Mouse (Mus musculus) yolk sac, embryonic 10.5 days (tissue): ENCODE data around the gene Hdgfl2.

ENCODE experiments used
- DNase-seq: peaks from one replicate; pipeline ENCODE4 v3.0.0-alpha.2; 2017; ENCODE audit warnings: low spot score

Hdgfl2 gene

DNA sequence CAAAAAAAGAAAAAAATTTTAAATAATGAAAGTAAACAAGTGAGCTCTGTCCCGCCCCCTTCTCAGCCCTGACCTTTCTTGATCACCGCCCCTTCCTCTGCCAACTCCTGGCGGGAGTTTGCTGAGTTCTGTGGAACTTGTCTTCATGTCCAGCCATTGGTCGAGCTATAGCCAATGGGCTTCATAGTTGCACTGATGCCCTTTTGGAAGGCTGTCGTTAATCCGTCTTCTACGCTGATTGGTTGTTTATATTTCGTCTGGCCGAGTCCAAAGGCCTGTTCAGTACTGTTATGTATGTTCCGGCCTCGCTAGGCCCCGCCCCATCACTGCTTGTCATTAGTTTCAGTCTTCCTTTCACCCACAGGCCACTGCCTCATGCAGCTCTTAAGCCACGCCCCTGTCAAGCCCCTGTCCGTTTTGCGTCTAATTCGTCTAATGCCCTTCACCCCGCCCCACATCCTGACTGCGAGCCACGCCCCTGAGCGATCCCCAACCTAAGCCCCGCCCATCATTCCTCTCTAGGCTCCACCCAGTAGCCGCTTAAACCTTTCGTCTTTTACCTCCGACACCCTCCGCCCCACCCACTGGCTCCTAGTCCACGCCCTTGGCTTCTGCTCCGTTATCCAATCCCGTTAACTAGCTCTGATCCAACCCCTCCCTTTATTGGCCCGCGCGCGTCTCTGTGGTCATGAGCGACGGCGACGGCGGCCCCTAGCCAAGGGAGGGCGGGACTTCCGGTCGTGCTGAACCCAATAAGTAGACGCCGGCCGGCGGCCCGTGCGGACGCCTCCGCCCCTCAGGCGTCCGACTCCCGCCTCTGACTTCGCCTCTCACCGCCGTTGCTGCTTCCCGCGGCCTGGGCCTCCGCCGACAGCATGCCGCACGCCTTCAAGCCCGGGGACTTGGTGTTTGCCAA, at the start of gene Hdgfl2:
Gene Hdgfl2 (plus strand): TSS at position 755 of the 916 bp plus-strand sequence.
- peak; percentile 100 for DNase-seq

DNA sequence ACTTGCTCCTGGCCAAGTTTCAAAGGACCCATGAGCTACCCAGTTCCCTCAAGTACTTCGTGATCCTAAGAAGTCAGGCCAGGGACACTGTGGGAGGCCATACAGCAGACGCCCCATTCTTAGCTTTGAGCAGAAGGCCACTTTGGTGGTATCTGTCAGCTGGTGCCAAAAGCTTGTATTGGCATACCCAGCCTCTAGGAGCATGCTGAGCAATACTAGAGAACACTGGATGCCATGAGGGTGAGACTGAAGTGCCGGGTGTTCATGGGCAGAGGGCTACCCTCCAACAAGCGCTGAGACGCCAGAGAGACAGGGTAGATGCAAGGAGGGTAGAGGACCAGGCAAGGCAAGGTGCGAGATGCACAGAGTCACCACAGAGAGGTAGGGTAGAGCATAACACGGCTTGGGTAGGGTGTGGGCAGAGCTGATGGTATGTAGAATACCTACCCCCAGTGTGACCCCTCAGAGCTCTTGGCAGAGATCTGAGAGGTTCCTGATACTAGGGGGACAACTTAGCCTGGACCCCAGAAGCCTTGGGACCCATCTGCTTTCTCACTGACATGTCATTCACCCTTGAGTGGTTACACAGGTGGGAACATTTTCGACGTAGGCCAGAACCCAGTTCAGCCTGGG, 49.1 kb upstream of the Hdgfl2 start:
- no peak for DNase-seq

DNA sequence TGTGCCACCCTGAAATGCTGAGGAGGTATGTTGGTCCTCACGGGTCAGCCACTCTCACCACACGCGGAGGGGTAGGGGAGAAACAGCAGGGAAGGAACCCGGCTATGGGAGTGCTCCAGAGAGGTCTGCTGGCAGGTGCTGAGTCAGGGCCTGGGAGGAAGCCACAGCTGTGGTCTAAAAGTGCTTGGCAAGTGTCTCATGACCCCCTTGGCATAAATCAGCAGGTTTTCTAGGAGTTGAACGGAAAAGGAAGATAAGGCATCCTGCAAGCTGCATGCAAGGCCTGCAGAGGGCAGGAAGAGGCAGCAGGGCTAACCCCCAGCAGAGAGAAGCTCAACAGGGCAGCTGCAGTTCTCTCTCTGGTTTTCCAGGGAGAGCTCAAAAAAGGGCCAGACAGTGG, 48.5 kb upstream of the Hdgfl2 start:
- DNase-seq: no peak

DNA sequence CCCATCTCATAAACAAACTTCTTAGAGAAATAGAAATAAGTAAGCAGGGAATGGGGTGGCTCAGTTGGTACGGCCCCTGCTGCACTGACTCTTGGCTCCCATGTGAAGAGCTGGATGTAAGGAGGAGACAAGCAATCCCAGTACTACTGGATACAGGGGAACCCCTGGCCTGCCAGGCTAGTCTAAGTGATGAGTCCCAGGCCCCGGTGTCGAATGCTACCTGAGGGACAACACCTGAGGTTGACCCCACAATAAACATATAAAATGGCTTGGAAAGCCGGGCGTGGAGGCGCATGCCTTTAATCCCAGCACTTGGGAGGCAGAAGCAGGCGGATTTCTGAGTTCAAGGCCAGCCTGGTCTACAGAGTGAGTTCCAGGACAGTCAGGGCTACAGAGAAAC, 48.0 kb upstream of the Hdgfl2 start:
- no peak for DNase-seq

DNA sequence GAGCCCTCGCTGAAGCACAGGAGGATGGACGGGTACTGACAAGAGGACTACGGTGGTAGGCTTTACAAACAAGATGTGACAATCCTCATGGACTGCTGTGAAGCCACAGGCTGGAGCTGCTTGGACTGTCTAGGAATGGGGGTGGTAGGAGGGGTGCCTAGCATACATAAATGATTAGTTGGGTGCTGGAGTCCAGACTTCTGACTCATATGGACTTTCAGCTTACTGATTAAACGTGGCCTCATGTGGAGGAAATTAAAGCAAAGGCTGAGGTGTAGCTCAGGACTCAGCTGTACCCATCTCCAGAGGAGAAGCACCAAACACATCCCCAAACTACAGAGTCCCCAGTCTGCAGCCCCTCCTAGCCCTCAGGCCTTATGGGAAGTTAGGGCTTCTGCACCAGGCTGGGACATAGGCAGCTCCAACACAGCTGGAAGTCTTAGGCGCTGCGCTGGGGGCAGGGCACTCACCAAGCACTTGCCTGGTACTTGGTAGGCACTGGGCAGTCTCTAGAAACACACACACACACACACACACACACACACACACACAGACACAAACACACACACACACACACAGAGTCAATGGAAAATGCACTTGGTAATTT, 47.2 kb upstream of the Hdgfl2 start:
- DNase-seq: no peak

DNA sequence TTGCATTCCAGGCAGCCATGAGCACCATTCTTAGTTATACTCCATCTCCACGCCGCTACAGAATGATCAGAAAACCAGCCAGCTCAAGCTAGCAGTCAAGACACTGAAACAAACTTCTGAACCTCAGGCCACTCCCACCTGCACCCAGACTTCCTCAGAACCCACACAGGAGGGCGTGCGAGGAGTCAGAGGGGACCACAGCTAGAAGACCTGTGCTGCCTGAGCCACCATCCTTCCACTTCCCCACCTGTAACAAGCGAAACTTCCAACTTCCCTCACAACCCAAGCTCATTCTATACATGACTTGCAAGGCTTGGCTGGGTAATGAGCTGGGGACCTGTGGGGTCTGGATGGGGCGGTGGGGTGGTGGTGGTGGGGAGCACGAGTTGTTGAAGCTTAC, 46.6 kb upstream of the Hdgfl2 start:
- no peak for DNase-seq

DNA sequence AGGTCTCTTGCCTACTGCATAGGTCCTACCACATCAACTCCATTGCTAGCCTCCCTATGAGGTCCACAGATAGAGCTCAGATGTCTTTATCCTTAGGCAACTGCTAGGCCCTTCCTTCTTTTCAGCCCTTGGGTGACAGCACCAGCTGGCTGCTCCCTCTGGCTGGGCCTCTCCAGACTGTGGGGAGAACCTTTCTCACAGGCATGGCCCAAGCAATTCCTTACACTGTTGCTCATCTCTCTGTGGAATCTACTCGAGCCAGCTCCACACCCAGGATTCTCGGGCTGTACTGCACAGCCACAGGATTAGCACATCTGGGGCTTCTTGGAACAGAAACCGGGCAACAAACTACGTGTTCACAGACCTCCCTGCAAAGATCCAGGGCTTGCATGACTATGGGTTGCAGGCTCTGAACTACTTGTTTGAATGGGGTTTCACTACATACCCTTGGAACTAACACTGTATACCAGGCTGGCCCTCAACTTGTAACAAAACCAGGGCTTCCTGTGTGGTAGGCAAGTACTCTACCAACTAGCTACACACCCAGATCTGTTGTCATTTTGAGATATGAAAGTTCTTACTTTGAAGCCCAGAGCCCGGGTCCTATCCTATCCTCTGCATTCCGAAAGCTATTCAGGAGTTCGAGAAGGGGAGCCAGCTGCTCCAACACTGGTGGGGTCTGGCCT, 45.3 kb upstream of the Hdgfl2 start:
- no peak for DNase-seq

DNA sequence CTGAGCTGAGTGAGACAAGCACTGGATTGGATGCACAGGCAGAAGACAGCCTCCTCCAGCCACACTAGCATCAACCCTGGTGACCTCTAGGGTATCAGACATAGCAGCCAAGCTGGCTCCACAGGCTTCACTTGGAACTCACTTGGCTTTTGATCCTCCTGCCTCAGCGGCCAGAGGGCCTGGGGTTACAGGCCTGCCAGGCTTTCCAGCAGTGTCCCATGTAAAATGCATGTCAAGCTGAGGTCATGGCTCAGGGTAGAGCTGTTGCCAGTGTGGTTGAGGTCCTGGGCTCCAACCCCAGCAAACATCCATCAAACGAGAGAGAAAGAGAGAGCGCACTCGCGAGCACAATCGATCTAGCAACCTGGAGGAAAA, 44.7 kb upstream of the Hdgfl2 start:
- no peak for DNase-seq

DNA sequence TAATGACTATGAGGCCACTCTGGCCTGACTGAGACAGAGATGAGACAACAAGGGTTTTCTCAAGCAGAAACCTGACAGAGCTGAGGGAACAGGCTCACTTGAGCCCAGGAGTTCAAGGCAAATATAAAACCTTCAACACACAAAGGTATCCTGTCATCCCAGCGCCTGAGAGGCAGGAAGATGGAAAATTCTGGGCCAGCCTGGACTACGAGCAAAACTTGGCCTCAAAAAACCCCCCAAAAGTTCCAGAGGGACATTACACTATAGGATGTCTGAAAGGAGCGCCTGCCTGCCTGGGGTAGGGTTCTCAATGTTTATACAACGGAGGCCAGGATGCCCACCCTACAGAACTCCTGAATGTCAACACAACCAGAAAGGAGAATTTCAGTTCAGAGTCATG, 44.2 kb upstream of the Hdgfl2 start:
- no peak for DNase-seq

DNA sequence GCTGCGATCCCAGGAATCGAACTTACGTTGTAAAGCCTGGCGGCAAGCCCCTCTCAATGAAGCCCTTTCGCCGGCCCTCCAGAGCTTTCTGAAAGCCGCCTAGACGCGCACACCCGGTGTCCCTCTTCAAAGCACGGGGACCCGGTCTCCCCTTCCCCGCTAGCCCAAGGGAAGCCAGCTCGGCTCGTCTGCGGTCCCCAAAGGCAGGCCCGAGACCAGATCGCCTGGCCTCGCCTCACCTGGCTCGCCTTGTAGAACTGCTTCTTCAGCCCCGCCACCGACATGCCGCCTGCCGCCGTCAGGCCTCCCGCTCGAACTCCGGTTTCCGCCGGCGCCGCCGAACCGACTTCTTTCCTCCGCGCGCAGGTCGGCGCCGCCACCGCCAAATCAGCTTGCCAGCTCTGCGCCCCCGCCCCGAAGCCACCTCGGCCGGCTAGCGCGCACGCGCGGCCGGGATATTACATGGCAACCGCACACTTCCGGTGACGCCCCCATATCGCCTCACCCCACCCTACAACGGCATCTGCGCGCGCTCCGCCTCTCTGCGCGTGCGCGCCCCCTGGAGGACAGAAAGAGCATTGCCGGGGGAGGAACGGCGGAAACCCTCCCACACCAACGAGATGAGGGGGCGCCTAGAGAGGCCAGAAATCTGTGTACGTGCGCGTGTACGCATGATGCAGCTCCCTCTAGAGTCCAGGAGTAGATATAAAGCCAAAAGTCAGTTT, 43.1 kb upstream of the Hdgfl2 start, which contains the start of gene Sh3gl1:
Gene Sh3gl1 (minus strand): TSS at position 460 of the 725 bp plus-strand sequence.
- DNase-seq: peak; percentile 97

DNA sequence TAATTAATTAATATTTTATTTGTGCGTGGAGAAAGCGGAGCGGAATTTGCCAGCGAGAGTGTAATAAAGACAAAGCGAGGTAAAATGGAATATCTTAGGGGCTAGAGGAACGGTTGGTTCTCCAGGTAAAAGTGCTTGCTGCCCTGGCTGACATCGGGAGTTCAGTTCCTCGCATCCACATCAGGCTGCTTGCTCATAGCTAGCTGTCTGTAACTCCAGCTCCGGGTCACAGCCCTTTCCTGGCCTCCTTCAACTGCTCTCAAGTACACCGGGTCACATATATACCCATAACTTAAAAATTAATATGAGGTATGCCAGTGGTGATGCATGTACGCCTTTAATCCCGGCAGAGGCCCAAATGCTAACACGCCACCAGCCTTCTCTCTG, 42.5 kb upstream of the Hdgfl2 start:
- DNase-seq: no peak

DNA sequence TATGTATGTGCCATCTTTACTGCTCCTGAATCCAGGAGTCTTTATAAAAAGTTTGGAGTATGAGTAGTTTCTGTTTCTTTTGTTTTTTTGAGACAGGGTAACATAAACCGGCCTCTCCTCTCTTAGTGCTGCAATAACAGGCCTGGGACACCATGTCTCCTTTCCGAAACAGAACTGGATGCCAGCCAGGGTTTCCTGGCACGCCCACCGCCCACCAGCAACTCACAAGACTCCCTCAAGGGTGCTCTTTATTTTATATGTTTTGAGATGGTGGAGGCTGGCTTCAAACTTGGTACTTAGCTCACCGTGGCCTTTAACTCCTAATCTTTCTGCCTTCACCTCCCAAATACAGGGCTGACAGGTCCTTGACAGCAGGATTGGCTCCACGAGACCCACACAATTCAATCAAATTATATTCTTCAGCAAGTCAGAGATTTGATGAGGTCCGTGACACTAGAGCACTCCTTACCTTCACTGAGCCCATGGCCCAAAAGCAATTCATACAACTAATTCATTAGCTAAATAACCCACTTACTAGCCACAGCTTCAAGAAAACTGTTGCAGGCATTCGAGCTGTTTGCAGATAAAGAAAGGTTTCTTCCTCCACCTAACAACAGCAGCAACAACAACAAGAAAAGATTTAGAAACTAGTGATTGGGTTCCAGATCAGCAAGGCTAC, 40.7 kb upstream of the Hdgfl2 start:
- DNase-seq: no peak

DNA sequence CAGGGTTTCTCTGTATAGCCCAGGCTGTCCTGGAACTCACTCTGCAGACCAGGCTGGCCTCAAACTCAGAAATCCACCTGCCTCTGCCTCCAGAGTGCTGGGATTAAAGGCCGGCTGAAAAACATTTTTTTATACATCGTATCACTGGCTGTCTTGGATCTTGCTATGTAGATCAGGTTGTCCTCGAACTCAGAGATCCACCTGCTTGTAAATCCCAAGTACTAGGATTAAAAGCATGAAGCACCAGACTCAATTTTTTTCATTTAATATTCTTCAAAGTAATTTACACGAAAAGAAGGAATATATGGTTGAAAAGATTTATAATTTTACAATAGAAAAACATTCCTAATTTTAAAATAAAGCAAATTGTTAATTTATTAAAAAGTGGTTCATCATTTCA, 40.1 kb upstream of the Hdgfl2 start:
- no peak for DNase-seq

DNA sequence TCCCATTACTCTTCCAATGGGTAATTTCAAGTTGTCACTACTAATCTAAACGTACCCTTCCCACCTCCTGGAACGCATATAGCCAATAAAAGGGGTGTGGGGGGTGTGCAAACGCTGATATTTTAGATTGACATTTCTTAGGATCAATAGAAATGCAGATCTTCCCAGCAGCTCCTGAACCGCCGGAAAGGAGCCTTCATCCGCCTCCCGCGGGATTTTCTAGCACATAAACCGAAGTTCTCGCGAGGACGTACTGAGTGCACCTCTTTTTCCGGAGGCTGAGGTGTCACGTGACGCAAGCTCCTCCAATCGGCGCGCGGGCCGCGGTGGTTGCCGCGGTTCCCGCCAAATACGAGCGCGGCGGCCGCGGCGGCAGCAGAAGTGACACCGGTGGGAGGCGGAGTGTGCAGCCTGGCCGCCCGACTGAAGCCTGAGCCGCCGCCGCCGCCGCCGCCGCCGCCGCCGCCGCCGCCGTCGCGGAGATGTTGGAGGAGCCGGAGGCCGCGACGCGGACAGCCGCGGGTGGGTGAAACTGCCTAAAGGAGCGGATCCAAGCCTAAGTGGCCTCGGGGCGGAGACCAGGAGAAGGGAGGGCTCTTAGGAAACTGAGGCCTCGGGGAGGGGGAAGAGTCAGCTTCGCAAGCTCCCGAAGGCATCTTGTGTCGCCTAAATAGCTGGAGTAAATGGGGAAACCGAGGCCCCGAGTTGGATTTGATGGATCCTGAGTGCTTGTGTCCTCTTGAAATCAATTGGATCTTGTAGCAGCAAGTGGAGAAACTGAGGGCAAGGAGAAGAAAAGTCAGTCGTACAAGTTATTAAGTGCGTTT, 39.2 kb upstream of the Hdgfl2 start, which contains the start of gene Chaf1a:
Gene Chaf1a (plus strand): TSS at position 410 of the 827 bp plus-strand sequence.
- DNase-seq: peak; percentile 95

DNA sequence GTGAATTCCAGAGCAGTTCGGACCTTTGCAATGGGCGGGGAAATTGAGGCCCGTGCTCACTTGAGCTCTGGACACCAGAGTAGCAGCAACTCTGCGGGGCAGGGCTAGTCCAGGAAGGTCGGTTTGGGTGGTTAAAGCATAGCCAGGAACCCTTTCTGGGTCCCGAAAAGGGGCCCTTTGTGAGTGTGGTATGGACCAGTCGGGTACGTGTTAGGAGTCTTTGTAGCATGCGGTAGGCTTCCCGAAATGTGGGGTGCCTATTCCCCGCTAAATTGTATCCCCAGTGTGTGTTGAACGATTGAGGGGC, 38.6 kb upstream of the Hdgfl2 start:
- no peak for DNase-seq

DNA sequence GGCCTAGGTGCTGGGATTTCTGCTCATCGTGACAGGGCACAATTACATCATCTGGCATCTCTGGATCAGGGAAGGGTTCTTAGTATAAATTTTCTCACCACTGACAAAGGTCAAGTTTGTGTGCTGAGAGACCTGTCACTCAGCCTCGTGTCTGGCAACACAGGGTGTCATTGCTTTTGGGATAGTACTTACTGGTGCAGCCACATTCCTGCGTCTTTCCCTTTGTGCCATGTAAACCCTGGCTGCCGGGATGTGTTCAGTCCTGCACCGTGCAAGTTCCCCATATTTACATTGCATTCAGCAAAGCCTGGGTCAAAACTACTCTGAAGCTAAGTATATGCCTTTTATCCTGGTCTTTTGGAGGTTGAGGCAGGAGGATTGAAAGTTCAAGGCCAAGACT, 28.1 kb upstream of the Hdgfl2 start:
- DNase-seq: no peak

DNA sequence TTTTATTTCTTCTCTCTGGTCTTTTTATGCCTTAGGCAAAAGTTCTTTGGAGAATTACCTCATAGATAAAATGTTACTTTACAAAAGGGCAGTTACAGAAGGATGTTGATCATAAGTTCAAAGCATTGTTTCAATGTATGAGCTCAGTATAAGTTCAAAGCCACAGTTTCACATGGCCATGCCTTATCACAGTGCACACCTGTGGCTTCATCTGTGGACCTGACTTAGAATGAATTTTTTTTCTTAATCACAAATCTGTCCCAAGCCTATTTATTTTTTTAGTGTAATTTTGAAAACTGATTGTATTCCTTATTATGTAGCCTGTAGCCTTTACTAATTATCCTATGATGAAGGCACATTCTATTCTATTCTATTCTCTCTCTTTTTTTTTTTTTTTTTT, 24.5 kb upstream of the Hdgfl2 start:
- DNase-seq: no peak

DNA sequence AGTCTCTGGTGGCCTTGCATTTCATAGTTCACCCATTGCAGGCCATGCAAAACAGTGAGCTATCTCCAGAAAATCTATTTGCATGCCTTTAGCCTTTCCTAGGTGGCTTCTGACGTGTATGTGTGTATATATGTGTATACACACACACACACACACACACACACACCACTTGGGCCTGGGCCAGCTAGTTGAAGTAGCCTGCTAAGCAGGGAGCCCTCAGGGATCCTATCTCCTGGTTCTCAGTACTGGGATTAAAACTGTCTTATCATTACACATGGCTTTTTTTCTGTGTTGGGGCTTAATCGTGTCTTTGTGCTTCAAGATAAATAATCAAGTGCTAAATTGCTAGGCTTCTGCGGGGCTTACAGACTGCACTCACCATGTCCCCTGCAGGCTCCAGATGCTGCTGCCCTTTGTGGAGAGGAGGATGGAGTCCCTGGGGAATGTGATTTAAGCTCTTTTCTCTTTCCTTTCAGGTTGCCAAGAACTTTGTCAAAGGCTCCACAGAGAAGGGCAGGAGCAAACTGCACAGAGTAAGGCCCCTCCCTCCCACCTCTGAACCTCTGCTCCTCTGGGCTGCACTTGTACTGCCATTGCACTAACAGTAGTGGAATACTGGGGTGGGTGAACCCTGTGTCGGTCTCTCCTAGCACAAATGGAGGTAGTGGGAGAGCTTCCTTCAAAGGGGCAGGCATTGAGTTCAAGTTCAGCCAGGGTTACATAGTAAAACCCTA, 23.3 kb upstream of the Hdgfl2 start:
- no peak for DNase-seq

DNA sequence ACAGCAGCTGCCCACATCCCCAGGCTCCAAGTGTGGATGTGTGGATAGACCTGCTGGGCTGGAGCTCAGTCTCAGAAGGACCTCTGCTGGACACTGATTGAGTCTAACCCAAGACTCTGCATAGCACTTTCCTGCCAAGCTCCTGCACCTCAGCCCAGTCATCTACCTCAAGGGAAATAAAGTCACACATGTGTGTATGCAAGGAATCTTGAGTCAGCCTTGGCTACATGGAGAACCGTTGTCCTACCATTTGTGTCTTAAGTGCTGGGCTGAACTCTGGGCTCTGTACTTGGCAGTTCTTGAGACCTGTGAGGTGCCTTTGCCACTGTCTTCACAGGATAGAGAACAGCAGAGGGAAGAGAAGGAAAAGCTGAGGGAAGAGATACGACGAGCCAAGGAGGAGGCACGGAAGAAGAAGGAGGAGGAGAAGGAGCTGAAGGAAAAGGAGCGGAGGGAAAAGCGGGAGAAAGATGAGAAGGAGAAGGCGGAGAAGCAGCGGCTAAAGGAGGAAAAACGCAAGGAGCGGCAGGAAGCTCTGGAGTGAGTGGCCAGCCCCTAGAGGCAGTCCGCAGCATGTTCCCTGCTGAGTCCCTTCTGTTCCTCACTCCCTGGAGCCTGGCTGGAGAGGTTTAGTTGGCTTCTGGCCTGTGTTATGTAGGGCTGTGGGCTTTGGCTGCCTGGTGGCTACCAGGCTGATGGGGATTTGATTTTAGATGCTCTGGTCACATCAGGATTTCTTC, 21.9 kb upstream of the Hdgfl2 start:
- no peak for DNase-seq
